Mouse (Mus musculus) stomach, embryonic 14.5 days (tissue): ENCODE measurements around the gene Hoxb8. TPM values are rescaled to one million over a fixed set of nuclear protein-coding genes. Genes with fewer than 3 reads are reported as not detected.

ENCODE experiments used
- ATAC-seq: fragments of 200-750 bp; cut with Nextera tagmentation; 2 replicates; pipeline ENCODE4 v1.8.0; 2017; ENCODE audit warnings: low read depth, moderate TSS enrichment; ENCODE audit not compliant: insufficient number of reproducible peaks, insufficient read depth, low FRiP score
- H3K27ac ChIP-seq: fragments of 300-500 bp; sonication (generic); 2 replicates; pipeline ENCODE4 v1.5.1; 2014; ENCODE audit warnings: mild to moderate bottlenecking, low read length, moderate library complexity, mixed read lengths
- H3K27me3 ChIP-seq: fragments of 300-500 bp; sonication (generic); 2 replicates; pipeline ENCODE4 v1.6.1; 2014; ENCODE audit warnings: low read length, control low read depth, mixed read lengths; ENCODE audit not compliant: control insufficient read depth, insufficient read depth
- H3K36me3 ChIP-seq: fragments of 300-500 bp; sonication (generic); 2 replicates; pipeline ENCODE4 v1.6.1; 2014; ENCODE audit warnings: mild to moderate bottlenecking, control low read depth, low read length, moderate library complexity, mixed read lengths; ENCODE audit not compliant: control insufficient read depth, insufficient read depth
- H3K4me1 ChIP-seq: fragments of 300-500 bp; sonication (generic); 2 replicates; pipeline ENCODE4 v1.6.1; 2014; ENCODE audit warnings: low read length, control low read depth, mixed read lengths; ENCODE audit not compliant: control insufficient read depth, insufficient read depth
- H3K4me2 ChIP-seq: fragments of 300-500 bp; sonication (generic); replicated peaks from 2 replicates; pipeline ENCODE4 v1.6.1; 2014; ENCODE audit warnings: low read depth, low read length, control low read depth
- H3K4me3 ChIP-seq: fragments of 300-500 bp; sonication (generic); 2 replicates; pipeline ENCODE4 v1.5.1; 2014; ENCODE audit warnings: low read depth, low read length, control low read depth
- H3K9ac ChIP-seq: fragments of 300-500 bp; sonication (generic); replicated peaks from 2 replicates; pipeline ENCODE4 v1.6.1; 2014; ENCODE audit warnings: low read depth, mild to moderate bottlenecking, control low read depth, low read length, moderate library complexity, mixed read lengths
- H3K9me3 ChIP-seq: fragments of 300-500 bp; sonication (generic); 2 replicates; pipeline ENCODE4 v1.6.1; 2016; ENCODE audit warnings: low read depth, low read length, control low read depth; ENCODE audit not compliant: control insufficient read depth
- WGBS: fragments of 180-500 bp; shearing (Covaris S2); extraction: QIAGEN DNeasy Blood & Tissue Kit; methylation state at CpG from one replicate; pipeline ENCODE4 v1.1.7; 2014; 5-methylcytosine and 5-hydroxymethylcytosine counted together
- polyA plus RNA-seq: library from polyadenylated mRNA; unstranded; fragments of >200 nt; fragmentation: Nextera tagmentation; extraction: Ambion mirVana; gene quantifications from 2 replicates; pipeline ENCODE4 v1.2.1, GENCODE M21; 2014

Gene Hoxb8
- polyA plus RNA-seq, 1 experiment from 2014 or later, result 2.3 TPM

DNA sequence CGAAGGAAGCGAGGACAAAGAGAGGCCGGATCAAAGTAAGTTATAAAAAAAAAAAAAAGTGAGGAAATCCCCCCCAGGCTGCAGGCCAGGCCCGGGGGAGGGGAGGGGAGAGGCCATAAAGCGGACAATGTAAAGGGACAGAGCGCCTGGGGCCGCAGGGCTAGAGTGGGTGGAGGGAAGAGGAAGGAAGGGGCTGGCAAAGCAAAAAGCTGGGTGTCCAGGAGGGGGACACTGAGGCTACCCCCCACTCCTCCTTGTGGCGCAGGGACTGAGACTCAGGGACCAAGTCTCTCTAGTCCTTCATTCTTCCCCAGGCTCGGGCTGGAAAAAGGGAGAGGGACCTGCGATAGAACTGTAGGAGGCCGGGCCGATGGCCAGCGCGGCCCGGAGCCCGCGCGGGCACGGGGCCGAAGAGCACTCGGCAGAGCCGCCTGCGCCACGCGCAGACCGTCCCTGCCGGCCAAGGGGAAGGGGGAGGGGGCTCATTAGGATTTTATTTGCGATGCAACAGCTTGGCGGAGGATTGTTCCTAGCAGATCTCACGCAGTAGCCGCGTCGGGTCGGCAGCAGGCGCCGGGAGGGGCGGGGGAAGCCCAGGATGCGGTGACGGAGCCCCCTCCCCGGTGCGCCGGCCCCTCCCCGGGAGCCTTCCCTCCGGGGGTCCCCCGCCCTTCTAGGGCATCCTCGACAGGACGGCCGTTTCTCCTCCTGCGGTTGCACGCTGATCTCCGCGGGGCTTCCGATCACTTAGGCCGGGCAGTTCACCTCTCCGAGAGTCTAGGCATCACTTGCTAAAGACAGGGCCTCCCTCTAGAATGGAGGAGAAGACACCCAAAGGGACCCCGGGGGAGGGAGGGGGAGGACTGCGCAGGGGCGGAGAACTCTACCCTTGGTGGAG, 9.4 kb upstream of the Hoxb8 start:
- no peaks in the 10 kb centered on the region for H3K9me3 ChIP-seq
- H3K4me1 ChIP-seq, result peaks cover 17% of the 10 kb centered on the region
- ATAC-seq, result no peak
- H3K9ac ChIP-seq, result no peak overlapping the region
- H3K27me3 ChIP-seq, result peaks cover 85% of the 10 kb centered on the region
- no peak overlapping the region for H3K27ac ChIP-seq
- H3K4me2 ChIP-seq, result peak overlapping the region; percentile 35
- 1% methylated on average over 52 of the region's 58 CpGs for WGBS
- no peaks in the 10 kb centered on the region for H3K36me3 ChIP-seq
- peak overlapping the region; percentile 24 for H3K4me3 ChIP-seq

DNA sequence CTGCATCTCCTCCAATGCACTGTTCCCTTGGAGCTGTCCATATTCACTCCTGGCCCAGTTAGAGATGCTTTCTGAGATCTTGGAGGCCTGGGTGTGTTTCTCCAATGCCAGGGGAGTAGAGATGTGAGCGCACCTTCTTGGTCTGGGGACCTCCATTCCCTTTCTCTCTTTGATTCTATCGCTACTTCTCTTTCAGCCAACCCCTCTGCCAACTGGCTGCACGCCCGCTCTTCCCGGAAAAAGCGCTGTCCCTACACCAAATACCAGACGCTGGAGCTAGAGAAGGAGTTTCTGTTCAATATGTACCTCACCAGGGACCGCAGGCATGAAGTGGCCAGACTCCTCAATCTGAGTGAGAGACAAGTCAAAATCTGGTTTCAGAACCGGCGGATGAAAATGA, 7.3 kb upstream of the Hoxb8 start:
- no peaks in the 10 kb centered on the region for H3K9me3 ChIP-seq
- H3K4me3 ChIP-seq, result no peak overlapping the region
- H3K4me2 ChIP-seq, result no peak overlapping the region
- H3K36me3 ChIP-seq, result no peaks in the 10 kb centered on the region
- no peak overlapping the region for H3K27ac ChIP-seq
- H3K4me1 ChIP-seq, result peaks cover 17% of the 10 kb centered on the region
- H3K9ac ChIP-seq, result no peak overlapping the region
- peaks cover 73% of the 10 kb centered on the region for H3K27me3 ChIP-seq
- ATAC-seq, result no peak
- WGBS, result 10% methylated on average over 10 of the region's 10 CpGs

DNA sequence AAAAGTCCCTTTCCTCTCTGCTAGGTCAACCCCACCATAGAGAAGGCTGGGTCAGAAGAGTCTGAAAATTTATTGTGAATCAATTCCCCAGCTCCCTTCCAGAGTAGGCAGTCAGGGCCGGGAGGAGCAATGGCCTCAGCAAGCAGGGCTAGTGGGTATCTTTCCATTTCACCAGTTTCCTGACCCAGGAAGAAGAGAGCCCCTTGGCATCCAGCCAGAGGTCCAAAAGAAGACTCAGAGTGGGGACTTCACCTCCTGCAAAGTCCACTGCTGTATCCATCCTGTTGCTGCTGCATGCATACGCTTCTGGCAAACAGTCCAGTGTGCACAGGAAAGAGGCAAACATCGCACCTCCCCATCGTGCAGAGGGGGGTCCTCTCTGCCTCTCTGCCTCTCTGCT, 5.8 kb upstream of the Hoxb8 start:
- Histone ChIP-seq H3K9me3 (no peaks in the 10 kb centered on the region), H3K27ac (no peak overlapping the region), H3K9ac (no peak overlapping the region), H3K36me3 (no peaks in the 10 kb centered on the region), H3K4me3 (no peak overlapping the region), H3K27me3 (peaks cover 65% of the 10 kb centered on the region), H3K4me1 (peaks cover 16% of the 10 kb centered on the region), H3K4me2 (no peak overlapping the region)
- WGBS, result 18% methylated on average over 4 of the region's 4 CpGs
- no peak for ATAC-seq

DNA sequence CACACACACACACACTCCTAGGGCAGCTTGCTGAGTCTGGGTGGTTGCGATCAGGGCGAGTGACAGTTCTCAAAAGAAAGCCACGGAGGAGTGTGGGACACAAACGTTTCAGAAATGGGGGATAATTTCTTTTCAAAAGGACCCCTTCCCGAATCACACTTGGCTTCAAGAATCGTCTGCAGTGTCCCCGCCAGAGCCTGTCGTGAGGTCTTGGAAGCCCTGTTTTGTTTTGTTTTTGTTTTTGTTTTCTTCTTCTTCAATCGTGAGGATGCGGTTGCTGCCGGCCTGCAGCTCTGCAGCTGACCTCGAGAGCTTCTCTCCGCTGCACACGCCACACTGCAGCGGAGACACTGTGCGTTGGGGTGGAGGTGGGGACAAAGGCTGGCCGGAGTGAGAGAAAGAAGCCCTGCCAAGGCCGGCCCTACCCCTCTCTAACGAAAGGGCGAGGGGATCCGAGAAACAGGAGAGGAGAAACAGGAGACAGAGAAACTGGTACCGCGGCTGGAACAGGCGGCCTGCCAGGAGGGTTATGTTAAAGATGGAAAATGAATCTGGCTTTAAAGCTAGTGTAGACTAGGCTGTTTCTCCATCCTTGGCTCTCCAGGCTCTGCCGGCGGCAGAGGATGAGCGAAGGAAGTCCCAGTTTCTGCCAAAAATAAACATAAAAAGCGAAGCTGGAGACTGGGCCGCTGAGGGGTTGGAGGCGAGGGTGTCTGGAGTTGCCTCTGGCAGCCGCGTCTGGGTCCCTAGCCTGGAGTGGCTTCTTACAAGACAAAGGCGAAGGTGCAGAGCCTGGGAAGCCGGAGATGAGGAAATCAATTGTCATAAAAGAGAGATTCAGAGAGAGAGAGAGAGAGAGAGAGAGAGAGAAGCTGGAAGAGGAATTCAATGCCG, 4.3 kb upstream of the Hoxb8 start:
- Histone ChIP-seq H3K9ac (no peak overlapping the region), H3K4me1 (peaks cover 3% of the 10 kb centered on the region; the same call in 1 of the 2 replicates), H3K27ac (no peak overlapping the region), H3K36me3 (no peaks in the 10 kb centered on the region), H3K4me3 (no peak overlapping the region), H3K4me2 (no peak overlapping the region), H3K27me3 (peaks cover 58% of the 10 kb centered on the region), H3K9me3 (no peaks in the 10 kb centered on the region)
- ATAC-seq, result no peak
- 6% methylated on average over 35 of the region's 35 CpGs for WGBS

DNA sequence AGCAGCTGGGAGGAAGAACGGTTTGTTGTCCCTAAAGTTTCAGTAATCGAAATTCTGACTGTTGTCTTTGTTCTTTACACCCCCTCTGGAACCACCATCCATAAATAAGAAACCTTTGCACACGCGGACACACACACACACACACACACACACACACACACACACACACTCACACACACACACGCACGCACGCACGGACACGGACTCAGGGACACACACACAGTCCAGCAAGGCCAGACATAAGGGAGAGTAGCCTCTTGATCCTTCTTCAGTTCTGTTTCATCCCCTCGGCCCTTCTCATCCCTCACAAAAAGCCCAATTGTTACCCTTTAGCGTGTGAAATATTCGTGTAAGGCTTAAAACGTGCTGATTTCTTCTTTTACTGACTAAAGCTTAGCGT, 3.4 kb upstream of the Hoxb8 start:
- WGBS, result 20% methylated on average over 14 of the region's 14 CpGs

DNA sequence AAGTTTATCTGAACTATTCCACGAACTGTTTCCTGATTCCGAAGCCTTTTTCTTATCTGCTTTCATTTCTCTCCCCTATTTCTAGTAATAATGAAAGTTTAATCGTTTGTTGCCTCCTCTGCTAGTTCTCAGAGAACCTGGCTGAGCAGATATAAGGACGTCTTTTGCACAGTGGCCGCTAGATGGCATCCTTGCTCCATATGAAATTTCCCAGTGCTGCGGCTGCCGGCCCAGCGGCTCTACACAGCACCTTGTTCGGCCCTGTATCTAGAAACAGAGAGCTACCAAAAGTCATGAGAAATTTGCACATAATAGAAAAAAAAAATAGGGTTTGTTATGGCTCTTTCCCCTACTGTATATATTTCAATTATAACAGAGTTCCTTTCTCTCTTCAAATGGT, 2.9 kb upstream of the Hoxb8 start:
- peak; percentile 63; the same call in 1 of the 2 replicates for ATAC-seq
- Histone ChIP-seq H3K4me3 (no peak overlapping the region), H3K4me2 (no peak overlapping the region), H3K27me3 (peaks cover 52% of the 10 kb centered on the region), H3K27ac (no peak overlapping the region), H3K9me3 (no peaks in the 10 kb centered on the region), H3K9ac (no peak overlapping the region), H3K36me3 (no peaks in the 10 kb centered on the region), H3K4me1 (no peaks in the 10 kb centered on the region)
- WGBS, result 2% methylated on average over 9 of the region's 9 CpGs

More for the DNA sequence above, 3.4 kb upstream of the Hoxb8 start:
- Histone ChIP-seq H3K9ac (no peak overlapping the region), H3K27me3 (peaks cover 52% of the 10 kb centered on the region), H3K9me3 (no peaks in the 10 kb centered on the region), H3K27ac (no peak overlapping the region), H3K4me2 (no peak overlapping the region), H3K4me3 (no peak overlapping the region), H3K4me1 (no peaks in the 10 kb centered on the region), H3K36me3 (no peaks in the 10 kb centered on the region)
- no peak for ATAC-seq

DNA sequence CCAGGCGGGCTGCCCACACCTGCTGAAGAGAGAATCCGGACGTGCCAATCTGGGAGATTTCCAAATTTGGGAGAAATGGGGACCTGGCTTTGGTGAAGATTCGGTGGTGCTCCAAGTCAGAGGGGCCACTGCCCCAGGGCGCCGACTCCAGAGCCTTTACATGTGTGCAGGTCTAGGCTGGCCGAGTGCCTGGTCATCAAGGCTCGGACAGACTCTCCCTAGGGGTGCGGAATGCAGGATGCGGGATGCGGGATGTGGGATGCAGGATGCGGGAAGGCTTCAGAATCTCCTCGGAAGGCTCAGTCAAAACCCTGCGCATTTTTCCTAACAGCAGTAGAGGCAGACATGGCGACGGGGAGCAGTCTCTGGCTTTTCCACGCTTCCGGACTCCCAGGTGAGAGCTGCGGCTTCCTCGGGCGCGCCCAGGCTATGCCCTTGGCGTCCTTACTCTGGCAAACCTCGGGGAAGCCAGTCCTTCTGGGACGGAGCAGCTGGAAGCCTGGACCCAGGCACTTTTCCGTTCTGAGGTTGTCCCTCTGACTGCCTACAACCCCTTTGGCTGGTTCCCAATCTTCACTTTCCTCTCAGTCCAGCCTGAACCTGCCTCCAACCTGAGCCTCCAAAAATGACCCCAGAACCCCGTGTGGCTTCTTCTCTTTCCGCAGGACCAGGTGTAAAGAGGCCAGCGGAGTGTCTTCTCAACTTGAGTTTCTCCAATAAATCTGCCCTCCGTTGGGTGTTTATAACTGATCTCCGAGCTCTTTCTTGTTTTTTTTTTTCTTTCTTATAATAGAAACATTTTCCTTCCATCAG, 2.1 kb upstream of the Hoxb8 start:
- no peaks in the 10 kb centered on the region for H3K36me3 ChIP-seq
- H3K9ac ChIP-seq, result no peak overlapping the region
- H3K27me3 ChIP-seq, result peaks cover 43% of the 10 kb centered on the region
- 0 out of 2 replicates have a peak overlapping the region, but pooled peaks have one; percentile 6 for H3K27ac ChIP-seq
- no peaks in the 10 kb centered on the region for H3K9me3 ChIP-seq
- ATAC-seq, result no peak
- H3K4me2 ChIP-seq, result no peak overlapping the region; the same call in 1 of the 2 replicates
- no peak overlapping the region for H3K4me3 ChIP-seq
- H3K4me1 ChIP-seq, result no peaks in the 10 kb centered on the region
- 6% methylated on average over 31 of the region's 31 CpGs for WGBS
